Mouse (Mus musculus): ENCODE results near the gene Asic2.

The Asic2 gene

GRCm38 (mm10) chr11:81714801-81715200 lies 253.5 kb downstream of the Asic2 start:
- no peak for DNase-seq

- no peak for DNase-seq
These were observed 261.3 kb downstream of the Asic2 start for GRCm38 (mm10) chr11:81706996-81707395.

GRCm38 (mm10) chr11:81698008-81698407 lies 270.2 kb downstream of the Asic2 start:
- DNase-seq = no peak

- DNase-seq = no peak
These were observed 272.8 kb downstream of the Asic2 start for GRCm38 (mm10) chr11:81695501-81695900.

GRCm38 (mm10) chr11:81680511-81680910 lies 287.7 kb downstream of the Asic2 start:
- no peak for DNase-seq

GRCm38 (mm10) chr11:81671724-81672123 lies 296.5 kb downstream of the Asic2 start:
- no peak for DNase-seq

GRCm38 (mm10) chr11:81670436-81670835 lies 297.8 kb downstream of the Asic2 start:
- no peak for DNase-seq

- DNase-seq = no peak
These were observed 309.4 kb downstream of the Asic2 start for GRCm38 (mm10) chr11:81658850-81659249.

- no peak for DNase-seq
These were observed 311.1 kb downstream of the Asic2 start for GRCm38 (mm10) chr11:81657121-81657520.

GRCm38 (mm10) chr11:81647828-81648227 lies 320.4 kb downstream of the Asic2 start:
- peak; percentile 33 for DNase-seq

- no peak for DNase-seq
These were observed 322.7 kb downstream of the Asic2 start for GRCm38 (mm10) chr11:81645549-81645948.

GRCm38 (mm10) chr11:81636356-81636755 lies 331.9 kb downstream of the Asic2 start:
- DNase-seq = no peak

GRCm38 (mm10) chr11:81634360-81635350 lies 333.6 kb downstream of the Asic2 start:
- peak; percentile 79 for DNase-seq

GRCm38 (mm10) chr11:81625199-81625598 lies 343.1 kb downstream of the Asic2 start:
- DNase-seq = no peak

GRCm38 (mm10) chr11:81620516-81620915 lies 347.7 kb downstream of the Asic2 start:
- DNase-seq = no peak

- DNase-seq = no peak
These were observed 351.8 kb downstream of the Asic2 start for GRCm38 (mm10) chr11:81616437-81616836.

- no peak for DNase-seq
These were observed 354.2 kb downstream of the Asic2 start for GRCm38 (mm10) chr11:81613869-81614620.

- DNase-seq = peak; percentile 91
These were observed 355.3 kb downstream of the Asic2 start for GRCm38 (mm10) chr11:81612798-81613540.

GRCm38 (mm10) chr11:81611948-81612797 lies 356.1 kb downstream of the Asic2 start:
- DNase-seq = peak; percentile 73

- DNase-seq = no peak
These were observed 357.8 kb downstream of the Asic2 start for GRCm38 (mm10) chr11:81610506-81610905.

GRCm38 (mm10) chr11:81602971-81603370 lies 365.3 kb downstream of the Asic2 start:
- no peak for DNase-seq

- DNase-seq = no peak
These were observed 366.5 kb downstream of the Asic2 start for GRCm38 (mm10) chr11:81601736-81602135.

Data from retina, postnatal 1 day (tissue).